Mouse (Mus musculus) heart, postnatal 25 days (tissue): ENCODE measurements at regions not wholly inside any gene's neighbourhood (a gene's known extent, or its start where the extent isn't known, plus 50 kb on each side); places are given as distances from the start of the nearest gene placed in this dataset.

ENCODE experiments used
- DNase-seq: peaks from one replicate; pipeline ENCODE4 v3.0.0; 2022; ENCODE audit warnings: low spot score
- intact Hi-C: fragments of 180-260 bp; cut with DNase I; formaldehyde crosslinking; loops from one replicate; pipeline ENCODE4 v1.15.1; 2025

DNA sequence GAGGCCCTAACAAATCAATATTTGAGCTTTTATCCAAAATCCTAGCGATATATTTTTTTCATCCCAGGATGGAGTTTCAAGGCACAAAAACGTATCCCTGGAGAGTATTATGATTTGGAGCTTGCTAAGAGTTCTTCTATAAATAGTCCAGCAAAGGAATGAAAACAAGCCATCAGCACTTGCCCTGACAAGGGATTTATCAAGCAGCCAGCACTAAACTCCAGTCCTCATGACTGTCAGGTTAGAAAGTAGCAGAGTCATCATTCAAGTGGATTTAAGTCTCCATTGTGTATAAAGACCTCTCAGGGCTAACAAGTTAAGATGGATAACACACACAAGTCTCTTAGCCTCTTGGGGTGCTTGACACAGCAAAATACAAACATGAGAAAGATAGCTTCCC is 148.6 kb upstream of the Ust start:
- intact Hi-C loops: no loop called here
- DNase-seq: no peak

- DNase-seq: no peak
- intact Hi-C loops: no loop called here
These were observed 140.3 kb upstream of the Ust start for GRCm38 (mm10) chr10:8658934-8659294.

- DNase-seq: peak; percentile 46
- intact Hi-C loops: no loop called here
These were observed 139.7 kb upstream of the Ust start for GRCm38 (mm10) chr10:8658024-8658933.

DNA sequence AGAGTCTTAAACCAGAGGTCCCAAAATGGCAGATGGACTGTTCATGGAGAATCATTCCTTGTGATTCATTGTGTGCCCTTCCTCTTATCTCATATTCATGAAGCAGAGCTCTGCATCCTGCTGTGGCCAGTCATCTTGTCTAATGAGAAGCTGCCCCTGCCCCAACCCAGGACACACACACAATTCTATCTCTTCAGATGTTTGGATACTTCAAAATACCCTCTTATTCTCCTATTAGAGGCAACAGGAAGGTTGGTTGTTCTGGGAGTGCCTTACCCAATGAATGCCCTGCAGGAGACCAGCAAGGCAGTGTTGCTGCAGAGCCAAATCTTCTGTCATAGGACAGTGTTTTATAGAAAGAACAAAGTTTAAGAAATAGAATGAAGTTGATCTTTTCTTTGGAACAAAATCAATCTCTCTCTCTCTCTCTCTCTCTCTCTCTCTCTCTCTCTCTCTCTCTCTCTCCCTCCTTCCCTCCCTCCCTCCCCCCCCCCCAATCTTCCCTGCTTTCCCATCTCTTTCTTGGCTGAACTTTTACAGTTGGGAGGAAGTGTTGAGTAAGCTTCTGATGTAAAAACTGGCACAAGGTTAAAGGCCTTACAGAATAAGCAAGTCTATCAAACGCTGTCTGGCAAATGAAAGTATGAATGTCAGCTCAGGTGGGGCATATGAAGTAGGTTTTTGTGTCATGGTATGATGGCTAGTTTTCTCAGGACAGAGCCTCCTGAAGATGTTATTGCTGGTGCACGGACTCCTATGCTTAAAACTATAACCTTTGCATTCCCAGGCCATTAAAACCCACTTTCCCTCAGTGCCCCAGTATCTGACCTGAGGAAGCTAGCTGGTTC is 138.8 kb upstream of the Ust start:
- no peak for DNase-seq
- intact Hi-C loops: no loop called here

- DNase-seq: no peak
- intact Hi-C loops: no loop called here
These were observed 135.0 kb upstream of the Ust start for GRCm38 (mm10) chr10:8653651-8654050.

DNA sequence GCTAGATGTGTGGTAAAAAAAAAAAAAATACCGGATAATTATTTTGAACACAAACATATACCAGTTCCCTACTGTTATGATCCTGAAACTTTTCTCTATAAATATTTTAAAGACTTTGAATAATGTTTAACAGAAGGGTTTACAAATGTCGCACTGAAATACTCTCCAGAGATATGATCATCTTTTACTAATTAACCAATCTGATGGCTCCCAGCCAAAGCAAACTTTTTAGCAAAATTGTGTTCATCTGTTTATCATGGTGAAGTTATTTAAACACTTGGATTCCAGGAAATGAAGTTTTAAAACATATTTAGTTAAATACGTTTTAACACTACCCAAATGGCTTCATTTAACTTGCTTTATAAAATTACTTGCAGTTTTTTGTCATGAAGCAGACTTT is 123.6 kb upstream of the Ust start:
- intact Hi-C loops: no loop called here
- DNase-seq: no peak

DNA sequence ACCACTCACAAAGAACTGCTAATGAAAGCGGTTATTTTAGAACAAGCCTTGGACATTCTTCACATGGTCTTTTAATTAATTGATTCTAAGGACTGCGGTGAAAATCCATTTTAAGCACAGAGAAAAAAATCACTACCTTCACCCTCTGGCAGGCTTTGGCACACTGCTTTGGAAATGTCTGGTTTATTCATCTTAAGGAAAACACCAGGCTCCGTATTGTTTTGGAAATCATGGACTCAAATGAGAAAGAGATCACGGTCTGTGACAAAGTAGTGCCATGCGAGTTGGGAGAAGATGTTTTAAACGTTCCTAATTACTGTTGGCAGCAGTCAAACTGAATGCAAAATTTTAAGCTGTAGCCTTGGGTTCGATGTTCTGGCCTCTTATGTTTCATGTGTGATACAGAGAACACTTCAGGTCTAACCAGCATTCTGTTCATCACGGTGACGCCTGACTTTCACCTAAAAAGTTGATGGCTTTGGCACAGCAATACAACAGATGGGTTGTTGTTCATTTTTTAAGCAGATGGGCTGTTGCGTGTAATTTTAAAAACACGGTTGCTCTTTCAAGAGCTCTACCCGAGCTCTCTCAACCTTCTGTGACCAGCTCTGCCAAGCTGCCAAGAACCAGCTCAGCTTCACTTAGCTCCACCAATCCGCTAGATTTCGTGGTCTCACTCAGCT is 105.7 kb upstream of the Ust start:
- intact Hi-C loops: no loop called here
- DNase-seq: no peak

GRCm38 (mm10) chr10:8618676-8619075 is 100.1 kb upstream of the Ust start:
- DNase-seq: no peak
- intact Hi-C loops: no loop called here

DNA sequence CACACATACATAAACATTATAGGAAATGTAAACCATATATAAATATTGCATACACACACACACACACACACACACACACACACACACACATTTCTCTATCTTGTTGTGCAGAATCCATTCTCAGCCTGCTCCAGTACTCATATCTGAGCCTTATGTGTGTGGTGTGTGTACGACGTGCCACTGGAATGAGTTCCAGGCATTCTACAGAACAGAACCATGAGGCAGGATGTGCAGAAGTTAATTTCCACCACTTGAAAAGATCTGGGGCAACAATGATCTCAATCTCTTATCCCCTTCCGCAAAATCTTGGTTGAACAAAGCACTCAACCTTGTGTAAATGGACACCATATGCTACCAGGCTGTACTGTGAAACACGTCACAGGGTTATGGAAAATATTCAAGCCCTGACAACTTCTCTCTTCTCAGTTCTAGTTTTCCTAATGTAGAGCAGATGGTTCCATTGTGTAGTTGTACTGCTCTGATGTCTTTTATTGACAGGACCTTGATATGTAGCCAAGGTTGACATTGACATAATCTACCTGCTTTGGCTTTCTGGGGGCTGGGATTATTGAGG is 96.9 kb upstream of the Ust start:
- intact Hi-C loops: no loop called here
- DNase-seq: no peak

DNA sequence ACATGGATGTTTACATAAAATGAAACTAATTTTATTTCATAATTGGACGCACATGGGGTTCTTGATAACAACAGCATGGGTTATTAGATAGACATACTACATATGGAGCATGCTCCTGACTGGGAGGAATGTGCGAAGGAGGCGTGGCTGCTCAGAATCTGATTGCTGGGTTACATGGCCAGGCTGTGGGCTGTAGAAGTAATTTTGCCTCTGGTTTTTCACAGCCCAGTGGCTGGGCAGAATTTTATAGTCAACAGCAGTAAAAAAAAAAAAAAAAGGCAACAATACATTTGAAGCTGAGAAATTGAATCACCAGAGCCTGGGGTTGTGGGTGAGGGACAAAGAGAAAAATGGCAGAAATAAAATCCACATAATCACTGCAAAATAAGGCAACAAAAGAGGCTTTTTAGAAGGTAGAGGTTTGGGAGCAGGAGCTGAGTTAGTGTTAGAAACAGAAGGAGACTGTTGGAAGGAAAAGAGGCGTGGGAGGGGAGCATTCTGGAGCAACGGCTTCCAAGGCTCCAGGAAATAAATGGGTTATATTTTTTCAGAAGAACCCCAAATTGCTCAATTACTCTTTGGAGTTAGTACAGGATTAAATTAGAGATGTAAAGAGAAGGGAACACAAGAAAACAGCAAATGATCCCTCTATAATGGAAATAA is 71.4 kb upstream of the Ust start:
- no peak for DNase-seq
- intact Hi-C loops: no loop called here

- intact Hi-C loops: no loop called here
- no peak for DNase-seq
These were observed 70.5 kb upstream of the Ust start for GRCm38 (mm10) chr10:8589106-8589505.

DNA sequence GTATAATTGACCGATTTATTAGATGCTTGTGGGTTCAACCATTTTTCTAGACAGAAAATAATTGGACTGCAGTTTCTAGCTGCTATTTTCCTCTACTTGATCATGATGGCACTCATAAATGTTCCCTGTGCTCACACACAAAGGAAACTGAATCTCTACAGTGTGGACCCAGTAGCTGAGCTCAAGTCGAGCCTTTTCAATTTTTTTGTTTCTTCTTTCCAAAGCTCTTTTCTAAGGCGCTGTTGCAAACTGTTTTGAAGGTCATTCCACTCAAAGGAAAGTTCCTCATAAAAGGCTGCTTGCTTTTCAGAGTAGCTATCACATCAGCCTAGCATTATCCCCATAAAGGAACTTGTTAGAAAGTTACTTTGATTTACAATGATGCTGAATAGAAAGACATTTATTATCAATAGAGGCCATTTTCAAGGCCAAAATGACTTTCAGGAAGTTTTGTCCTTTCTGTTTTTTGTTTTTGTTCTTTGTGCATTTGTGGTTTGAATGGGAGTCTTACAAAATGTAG is 65.8 kb upstream of the Ust start:
- intact Hi-C loops: no loop called here

DNA sequence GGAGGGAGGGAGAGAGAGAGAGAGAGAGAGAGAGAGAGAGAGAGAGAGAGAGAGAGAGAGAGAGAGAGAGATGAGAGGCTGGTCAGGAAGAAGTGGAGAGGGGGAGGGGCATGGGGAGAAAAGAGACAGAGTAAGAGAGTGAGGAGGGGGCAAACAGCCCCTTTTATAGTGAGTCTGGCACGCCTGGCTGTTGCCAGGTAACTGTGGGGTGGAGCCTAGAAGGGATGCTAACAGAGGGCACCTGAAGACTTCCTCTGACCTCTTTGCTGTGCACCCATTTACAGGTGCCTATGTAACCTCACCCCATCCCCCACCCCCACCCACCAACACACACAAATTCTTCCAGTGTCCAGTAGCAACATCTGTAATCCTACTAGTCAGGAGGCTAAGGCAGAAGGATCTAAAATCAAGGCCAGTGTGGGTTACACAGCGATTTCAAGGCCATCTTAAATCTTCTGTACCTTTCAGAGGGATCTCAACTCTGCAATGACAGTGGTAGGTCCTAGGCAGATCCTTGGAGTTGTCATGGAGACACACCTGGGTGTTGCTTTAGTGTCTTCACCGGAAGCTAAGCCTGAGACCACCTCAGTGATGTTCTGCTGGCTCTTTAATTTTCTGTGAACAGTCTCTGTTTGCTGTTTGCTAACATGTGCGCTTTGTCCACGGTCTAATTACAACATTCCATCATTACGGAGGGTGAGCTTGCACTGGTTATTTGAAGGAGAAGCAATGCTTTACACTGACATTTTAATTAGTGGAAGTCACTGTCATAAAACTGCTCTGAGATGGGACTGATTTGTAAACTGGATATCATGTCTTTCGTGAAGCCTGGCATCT is 65.1 kb upstream of the Ust start:
- intact Hi-C loops: no loop called here
- no peak for DNase-seq

More for the DNA sequence above, 65.8 kb upstream of the Ust start:
- DNase-seq: no peak

DNA sequence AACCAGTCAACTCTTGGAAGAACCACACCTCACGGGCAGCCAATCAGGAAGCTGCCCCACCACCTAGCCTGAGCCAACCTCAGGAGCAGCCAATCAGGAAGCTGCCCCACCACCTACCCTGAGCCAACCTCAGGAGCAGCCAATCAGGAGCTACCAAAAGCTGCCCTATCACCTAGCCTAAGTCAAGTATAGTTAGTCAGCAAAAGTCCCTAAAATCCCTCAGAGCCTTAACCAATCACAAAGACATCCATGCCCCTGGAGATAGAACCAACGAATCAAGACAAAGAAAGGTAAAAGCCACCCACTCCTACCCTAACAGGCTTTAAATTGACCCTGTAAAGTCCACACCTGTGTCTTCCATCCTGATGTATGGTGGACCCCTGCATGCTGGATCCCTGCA is 61.7 kb upstream of the Ust start:
- intact Hi-C loops: no loop called here
- DNase-seq: no peak

- intact Hi-C loops: no loop called here
- no peak for DNase-seq
These were observed 59.2 kb upstream of the Ust start for GRCm38 (mm10) chr10:8577642-8578356.
